Mouse (Mus musculus) stomach, embryonic 14.5 days (tissue): ENCODE results near the gene 1810055G02Rik. TPM values are rescaled to one million over a fixed set of nuclear protein-coding genes. Genes with fewer than 3 reads are reported as not detected.

Source experiments
- ATAC-seq: fragments of 200-750 bp; cut with Nextera tagmentation; 2 replicates; pipeline ENCODE4 v1.8.0; 2017; ENCODE audit warnings: low read depth, moderate TSS enrichment; ENCODE audit not compliant: insufficient number of reproducible peaks, insufficient read depth, low FRiP score
- H3K27ac ChIP-seq: fragments of 300-500 bp; sonication (generic); 2 replicates; pipeline ENCODE4 v1.5.1; 2014; ENCODE audit warnings: mild to moderate bottlenecking, low read length, moderate library complexity, mixed read lengths
- H3K27me3 ChIP-seq: fragments of 300-500 bp; sonication (generic); 2 replicates; pipeline ENCODE4 v1.6.1; 2014; ENCODE audit warnings: low read length, control low read depth, mixed read lengths; ENCODE audit not compliant: control insufficient read depth, insufficient read depth
- H3K36me3 ChIP-seq: fragments of 300-500 bp; sonication (generic); 2 replicates; pipeline ENCODE4 v1.6.1; 2014; ENCODE audit warnings: mild to moderate bottlenecking, control low read depth, low read length, moderate library complexity, mixed read lengths; ENCODE audit not compliant: control insufficient read depth, insufficient read depth
- H3K4me1 ChIP-seq: fragments of 300-500 bp; sonication (generic); 2 replicates; pipeline ENCODE4 v1.6.1; 2014; ENCODE audit warnings: low read length, control low read depth, mixed read lengths; ENCODE audit not compliant: control insufficient read depth, insufficient read depth
- H3K4me2 ChIP-seq: fragments of 300-500 bp; sonication (generic); replicated peaks from 2 replicates; pipeline ENCODE4 v1.6.1; 2014; ENCODE audit warnings: low read depth, low read length, control low read depth
- H3K4me3 ChIP-seq: fragments of 300-500 bp; sonication (generic); 2 replicates; pipeline ENCODE4 v1.5.1; 2014; ENCODE audit warnings: low read depth, low read length, control low read depth
- H3K9ac ChIP-seq: fragments of 300-500 bp; sonication (generic); replicated peaks from 2 replicates; pipeline ENCODE4 v1.6.1; 2014; ENCODE audit warnings: low read depth, mild to moderate bottlenecking, control low read depth, low read length, moderate library complexity, mixed read lengths
- H3K9me3 ChIP-seq: fragments of 300-500 bp; sonication (generic); 2 replicates; pipeline ENCODE4 v1.6.1; 2016; ENCODE audit warnings: low read depth, low read length, control low read depth; ENCODE audit not compliant: control insufficient read depth
- WGBS: fragments of 180-500 bp; shearing (Covaris S2); extraction: QIAGEN DNeasy Blood & Tissue Kit; methylation state at CpG from one replicate; pipeline ENCODE4 v1.1.7; 2014; 5-methylcytosine and 5-hydroxymethylcytosine counted together
- polyA plus RNA-seq: library from polyadenylated mRNA; unstranded; fragments of >200 nt; fragmentation: Nextera tagmentation; extraction: Ambion mirVana; gene quantifications from 2 replicates; pipeline ENCODE4 v1.2.1, GENCODE M21; 2014

1810055G02Rik gene
- polyA plus RNA-seq, 1 experiment from 2014 or later = 44.3 TPM

DNA sequence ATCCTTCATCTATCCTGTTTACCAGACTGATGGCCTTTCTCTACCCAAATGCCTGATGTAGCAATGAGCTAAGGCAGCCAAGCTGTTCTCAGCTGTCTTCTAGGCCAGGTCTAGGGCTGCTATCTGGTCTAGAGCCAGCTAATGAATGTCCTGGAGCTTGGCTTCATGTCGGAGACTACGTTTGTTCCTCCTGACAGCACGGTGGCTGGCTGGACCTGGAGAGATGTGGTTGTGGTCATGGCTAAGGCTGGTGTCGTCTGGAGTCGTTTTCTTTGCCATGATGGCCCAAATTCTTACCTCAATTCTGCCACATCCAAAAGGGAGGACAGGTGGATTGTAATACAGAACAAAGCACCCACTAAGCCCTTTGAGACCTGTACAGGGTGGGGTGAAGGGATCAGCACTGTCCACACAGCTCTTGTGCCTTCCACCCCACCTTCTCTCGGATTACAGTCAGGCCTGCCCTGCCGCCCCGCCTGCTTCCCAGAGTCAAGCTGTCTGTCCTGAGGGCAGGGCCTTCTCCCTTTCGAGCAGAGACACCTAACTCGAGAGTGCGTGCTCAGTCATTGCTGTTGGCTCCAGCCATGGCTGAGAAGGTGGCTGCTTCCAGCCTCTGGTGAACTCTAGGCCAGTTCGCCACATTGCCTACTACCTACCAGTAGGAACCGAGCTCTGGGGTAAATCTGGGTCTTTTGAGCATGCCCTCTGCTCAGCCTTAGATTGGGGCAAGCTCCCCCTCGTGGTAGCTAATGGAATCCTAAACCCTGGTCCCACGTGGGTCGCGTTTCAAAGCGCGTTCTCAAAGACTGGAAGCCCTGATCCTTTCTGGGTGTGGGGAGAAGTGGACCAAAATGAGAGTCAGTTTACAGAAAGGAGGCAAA is 10.6 kb downstream of the 1810055G02Rik start:
- Histone ChIP-seq H3K9ac (no peak overlapping the region), H3K4me1 (0 out of 2 replicates have a peak, but pooled peaks cover 4% of the 10 kb centered on the region), H3K27me3 (no peaks in the 10 kb centered on the region), H3K36me3 (peaks cover 23% of the 10 kb centered on the region), H3K4me3 (peak overlapping the region; percentile 38), H3K9me3 (no peaks in the 10 kb centered on the region), H3K4me2 (peak overlapping the region; percentile 60), H3K27ac (no peak overlapping the region)
- peak; percentile 86 for ATAC-seq
- WGBS = 38% methylated on average over 19 of the region's 19 CpGs

DNA sequence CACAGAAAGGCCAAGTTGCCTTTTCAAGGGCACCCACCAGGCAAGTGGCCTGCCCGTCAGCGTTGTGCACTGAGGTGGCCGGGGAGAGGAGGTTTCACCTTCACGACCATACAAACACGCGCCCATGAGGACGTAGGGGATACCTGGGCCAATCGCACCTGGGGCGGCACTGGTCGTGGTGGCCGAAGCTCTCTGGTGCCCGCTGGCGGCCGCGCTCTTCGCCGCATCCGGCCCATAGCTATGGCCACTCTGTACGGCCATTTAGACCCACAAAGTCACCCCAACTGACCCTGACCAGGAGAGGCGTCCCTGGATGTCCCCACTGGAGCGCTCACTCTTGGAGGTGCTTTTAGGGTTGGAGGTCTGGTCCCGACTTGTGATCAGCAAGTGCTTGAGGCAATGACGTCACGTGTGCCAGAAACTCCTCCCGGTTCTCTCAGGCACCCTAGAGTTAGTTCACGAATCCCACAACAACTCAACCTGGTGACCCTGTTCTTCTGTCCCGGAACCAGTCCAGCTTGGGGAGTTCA is 11.3 kb downstream of the 1810055G02Rik start:
- Histone ChIP-seq H3K4me3 (peak overlapping the region; percentile 38), H3K4me2 (peak overlapping the region; percentile 60), H3K27ac (no peak overlapping the region), H3K9ac (0 out of 2 replicates have a peak overlapping the region, but pooled peaks have one; percentile 14), H3K27me3 (no peaks in the 10 kb centered on the region), H3K4me1 (0 out of 2 replicates have a peak, but pooled peaks cover 4% of the 10 kb centered on the region), H3K36me3 (peaks cover 22% of the 10 kb centered on the region), H3K9me3 (no peaks in the 10 kb centered on the region)
- 2% methylated on average over 27 of the region's 27 CpGs for WGBS
- peak; percentile 74 for ATAC-seq

DNA sequence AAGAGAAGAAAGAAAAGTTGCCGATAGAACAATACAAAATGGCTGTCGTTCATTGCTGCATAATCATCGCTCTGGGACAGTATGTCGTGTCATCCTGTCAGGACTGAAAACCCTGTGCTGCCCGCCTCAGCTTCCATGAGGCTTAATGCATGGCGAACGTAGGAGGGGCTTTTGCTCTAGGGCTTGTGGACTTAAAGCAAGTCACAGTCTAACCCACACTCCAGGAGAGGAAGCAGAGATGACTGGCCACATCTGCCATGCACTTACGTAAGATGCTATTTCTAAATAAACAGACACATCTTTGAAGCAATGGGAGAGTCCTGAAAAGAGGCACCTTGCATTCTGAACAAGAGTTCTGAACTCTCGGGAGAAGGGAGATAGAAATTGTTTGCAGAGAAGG is 15.1 kb downstream of the 1810055G02Rik start:
- 0 out of 2 replicates have a peak, but pooled peaks cover 4% of the 10 kb centered on the region for H3K4me1 ChIP-seq
- 91% methylated on average over 9 of the region's 9 CpGs for WGBS
- no peaks in the 10 kb centered on the region for H3K9me3 ChIP-seq
- H3K27me3 ChIP-seq = no peaks in the 10 kb centered on the region
- no peak for ATAC-seq
- H3K9ac ChIP-seq = no peak overlapping the region
- H3K36me3 ChIP-seq = no peaks in the 10 kb centered on the region
- H3K4me2 ChIP-seq = no peak overlapping the region
- no peak overlapping the region for H3K27ac ChIP-seq
- no peak overlapping the region for H3K4me3 ChIP-seq

DNA sequence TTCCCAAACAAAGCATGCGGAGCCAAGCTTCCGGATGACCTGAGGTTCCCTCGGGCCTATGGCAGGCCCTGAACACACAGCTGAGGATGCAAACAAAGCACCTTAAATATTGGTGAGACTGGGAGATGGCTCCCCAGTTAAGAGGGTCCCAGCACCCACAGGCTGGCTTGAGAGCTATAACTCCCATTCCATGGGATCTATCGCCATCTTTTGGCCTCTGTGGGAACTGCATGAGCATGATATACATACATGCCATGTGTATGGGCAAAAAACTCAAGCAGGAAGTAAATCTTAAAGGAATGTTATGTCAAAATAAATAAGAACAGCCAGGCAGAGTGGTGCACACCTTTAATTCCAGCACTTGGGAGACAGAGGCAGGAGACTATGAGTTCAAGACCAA is 15.8 kb downstream of the 1810055G02Rik start:
- Histone ChIP-seq H3K27ac (no peak overlapping the region), H3K4me3 (no peak overlapping the region), H3K4me2 (no peak overlapping the region), H3K36me3 (no peaks in the 10 kb centered on the region), H3K9ac (no peak overlapping the region), H3K4me1 (0 out of 2 replicates have a peak, but pooled peaks cover 4% of the 10 kb centered on the region), H3K9me3 (no peaks in the 10 kb centered on the region), H3K27me3 (no peaks in the 10 kb centered on the region)
- 76% methylated on average over 4 of the region's 4 CpGs for whole genome bisulfite sequencing
- ATAC-seq = no peak

DNA sequence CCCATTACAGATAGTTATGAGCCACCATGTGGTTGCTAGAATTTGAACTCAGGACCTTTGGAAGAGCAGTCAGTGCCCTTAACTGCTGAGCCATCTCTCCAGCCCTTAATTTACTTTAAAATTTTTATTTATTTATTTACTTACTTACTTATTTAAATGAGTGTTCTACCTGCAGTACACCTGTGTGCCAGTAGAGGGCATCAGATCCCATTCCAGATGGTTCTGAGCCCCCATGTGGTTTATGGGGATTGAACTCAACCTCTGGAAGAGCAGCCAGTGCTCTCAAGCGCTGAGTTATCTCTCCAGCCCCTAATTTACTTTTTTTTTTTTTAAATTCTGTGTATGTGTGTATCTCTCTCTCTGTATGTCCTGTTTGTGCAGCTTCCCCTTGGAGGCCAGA is 16.7 kb downstream of the 1810055G02Rik start:
- no peak overlapping the region for H3K4me3 ChIP-seq
- ATAC-seq = no peak
- WGBS = 28% methylated on average over 1 of the region's 1 CpGs
- H3K9me3 ChIP-seq = no peaks in the 10 kb centered on the region
- H3K4me1 ChIP-seq = 0 out of 2 replicates have a peak, but pooled peaks cover 4% of the 10 kb centered on the region
- no peaks in the 10 kb centered on the region for H3K27me3 ChIP-seq
- no peak overlapping the region for H3K4me2 ChIP-seq
- no peaks in the 10 kb centered on the region for H3K36me3 ChIP-seq
- no peak overlapping the region for H3K27ac ChIP-seq
- no peak overlapping the region for H3K9ac ChIP-seq

DNA sequence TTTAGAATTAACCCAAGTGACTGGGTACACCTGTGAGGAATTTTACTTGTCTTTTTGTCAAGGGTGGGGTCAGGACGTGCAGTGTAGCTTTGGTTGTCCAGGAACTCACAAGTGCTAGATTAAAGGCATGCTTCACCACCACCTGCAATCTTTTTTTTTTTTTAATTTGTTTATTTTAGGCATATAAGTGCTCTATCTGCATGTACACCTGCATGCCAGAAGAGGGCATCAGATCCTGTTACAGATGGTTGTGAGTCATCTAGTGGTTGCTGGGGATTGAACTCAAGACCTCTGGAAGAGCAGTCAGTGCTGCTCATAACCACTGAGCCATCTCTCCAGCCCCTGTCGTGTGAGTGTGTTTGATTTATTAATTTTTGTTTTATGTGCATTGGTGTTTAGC is 20.8 kb downstream of the 1810055G02Rik start:
- H3K36me3 ChIP-seq = no peaks in the 10 kb centered on the region
- no peak overlapping the region for H3K4me3 ChIP-seq
- WGBS = 58% methylated on average over 2 of the region's 2 CpGs
- no peak overlapping the region for H3K27ac ChIP-seq
- H3K9me3 ChIP-seq = no peaks in the 10 kb centered on the region
- H3K27me3 ChIP-seq = no peaks in the 10 kb centered on the region
- no peaks in the 10 kb centered on the region for H3K4me1 ChIP-seq
- H3K9ac ChIP-seq = no peak overlapping the region
- H3K4me2 ChIP-seq = no peak overlapping the region
- ATAC-seq = no peak

DNA sequence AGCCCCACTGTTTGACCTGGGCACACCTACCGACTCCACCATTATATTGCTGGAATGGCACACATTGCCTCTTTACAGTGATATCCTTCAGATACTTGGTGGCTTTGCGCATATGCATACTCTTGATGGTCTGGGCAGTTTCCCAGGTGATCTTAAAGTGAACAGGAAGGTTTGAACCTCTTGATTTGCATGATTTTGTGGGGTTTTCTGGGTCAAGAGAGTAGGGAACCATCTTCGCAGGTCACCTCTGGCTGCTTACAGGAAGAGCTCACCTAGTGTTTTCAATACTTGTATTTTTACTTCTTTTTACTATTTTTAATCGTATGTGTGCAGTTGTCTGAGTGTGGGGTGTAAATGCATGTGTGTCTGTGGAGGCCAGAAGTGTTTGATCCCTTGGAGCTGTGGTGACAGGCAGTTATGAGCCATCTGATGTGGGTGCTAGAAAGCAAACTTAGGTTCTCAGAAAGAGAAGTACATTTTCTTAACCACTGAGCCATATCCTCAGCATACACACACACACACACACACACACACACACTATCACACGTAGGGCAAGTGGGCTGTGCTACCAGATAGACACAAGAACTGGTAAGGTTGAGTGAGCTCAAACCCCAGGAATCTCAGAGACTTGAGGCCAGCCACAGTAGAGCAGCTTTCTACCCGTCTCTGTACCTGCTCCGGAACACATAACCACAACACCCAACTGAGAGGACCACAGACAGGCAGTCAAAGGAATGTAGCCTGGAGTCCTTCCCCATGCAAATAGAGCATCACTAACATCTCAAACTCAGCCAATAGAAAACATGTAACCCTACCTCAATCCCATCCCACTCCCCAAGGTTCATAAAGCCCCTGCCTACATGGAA is 22.9 kb downstream of the 1810055G02Rik start:
- H3K9me3 ChIP-seq = no peaks in the 10 kb centered on the region
- no peak overlapping the region for H3K4me2 ChIP-seq
- H3K9ac ChIP-seq = no peak overlapping the region
- 73% methylated on average over 7 of the region's 7 CpGs for WGBS
- no peak for ATAC-seq
- no peaks in the 10 kb centered on the region for H3K4me1 ChIP-seq
- no peaks in the 10 kb centered on the region for H3K36me3 ChIP-seq
- H3K4me3 ChIP-seq = no peak overlapping the region
- no peak overlapping the region for H3K27ac ChIP-seq
- H3K27me3 ChIP-seq = no peaks in the 10 kb centered on the region

DNA sequence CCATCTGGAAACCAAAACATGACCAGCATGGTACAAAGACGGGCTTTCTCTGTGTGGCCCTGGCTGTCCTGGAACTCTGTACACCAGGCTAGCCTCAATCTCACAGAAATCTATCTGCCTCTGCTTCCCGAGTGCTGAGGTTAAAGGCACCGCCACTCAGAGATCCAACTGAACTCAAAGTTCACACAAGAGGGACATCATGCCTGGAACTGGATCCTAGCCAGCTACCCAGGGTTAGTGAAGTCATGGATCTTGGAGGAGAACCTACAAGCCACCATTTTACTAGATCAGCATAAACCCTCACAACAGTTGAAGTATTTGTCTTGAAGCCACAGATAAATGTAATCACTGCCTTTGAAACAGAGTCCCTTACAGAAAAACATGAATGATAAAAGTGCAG is 27.9 kb downstream of the 1810055G02Rik start:
- no peak overlapping the region for H3K4me2 ChIP-seq
- no peaks in the 10 kb centered on the region for H3K27me3 ChIP-seq
- H3K27ac ChIP-seq = no peak overlapping the region
- H3K36me3 ChIP-seq = no peaks in the 10 kb centered on the region
- H3K4me1 ChIP-seq = no peaks in the 10 kb centered on the region
- no peak for ATAC-seq
- 92% methylated on average over 3 of the region's 3 CpGs for WGBS
- no peak overlapping the region for H3K9ac ChIP-seq
- H3K4me3 ChIP-seq = no peak overlapping the region
- no peaks in the 10 kb centered on the region for H3K9me3 ChIP-seq
